Mouse (Mus musculus): ENCODE measurements around the gene Ap1m1.

Ap1m1 gene

DNA sequence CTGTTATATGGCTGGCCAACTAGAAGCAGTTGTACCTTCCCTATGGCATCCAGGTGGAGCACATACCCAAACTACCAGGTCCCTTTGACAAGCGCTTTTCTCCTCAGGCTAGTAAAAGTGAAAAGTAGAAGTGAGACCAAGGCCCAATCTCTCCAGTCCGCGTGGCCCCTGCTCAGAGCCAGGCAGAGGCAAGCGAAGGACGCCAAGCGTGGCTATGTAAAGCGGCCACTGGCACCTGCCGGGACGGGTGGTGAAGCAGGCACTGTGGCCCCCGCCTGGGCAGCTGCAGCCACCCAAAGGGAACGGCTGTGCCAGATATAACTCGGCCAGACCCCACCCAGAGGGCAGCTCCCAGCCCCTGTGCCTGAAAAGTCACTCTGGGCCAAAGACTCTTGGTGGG is 30.8 kb downstream of the Ap1m1 start:
- no peak for TF ChIP-seq GATA4 (IDR thresholded peaks at IDR 0.05; ENCODE audit: insufficient replicate concordance, low read length)

DNA sequence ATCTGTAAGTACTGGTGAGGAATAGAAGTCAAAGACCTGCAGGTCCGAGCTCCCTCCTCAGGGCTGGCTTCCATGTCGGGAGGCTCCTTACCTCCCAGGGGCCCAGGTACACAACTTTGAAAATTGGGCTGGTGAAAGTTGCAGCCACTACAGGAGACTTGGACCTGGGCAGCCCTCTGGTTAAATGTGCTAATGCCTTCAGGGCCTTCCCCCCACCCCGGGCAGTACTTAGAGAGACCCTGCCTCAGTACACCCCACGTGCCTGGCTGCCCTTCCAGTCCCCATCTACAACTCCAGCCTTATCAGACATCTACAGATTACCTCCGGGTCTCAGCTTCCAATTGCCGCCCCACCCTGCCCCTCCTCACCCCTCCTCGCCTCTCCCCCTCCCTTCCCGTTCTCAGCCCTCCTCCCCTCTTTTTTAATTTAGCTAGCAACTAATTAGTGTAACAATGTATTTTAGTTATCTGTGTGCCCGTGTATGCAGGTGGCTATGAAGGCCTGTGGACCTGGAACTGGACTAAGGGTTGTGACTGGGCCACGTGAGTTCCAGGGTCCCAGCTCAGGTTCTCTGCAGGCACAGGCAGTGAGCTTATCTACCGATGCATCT is 31.3 kb downstream of the Ap1m1 start:
- TF ChIP-seq GATA4 (IDR thresholded peaks at IDR 0.05; ENCODE audit: insufficient replicate concordance, low read length), result no peak

DNA sequence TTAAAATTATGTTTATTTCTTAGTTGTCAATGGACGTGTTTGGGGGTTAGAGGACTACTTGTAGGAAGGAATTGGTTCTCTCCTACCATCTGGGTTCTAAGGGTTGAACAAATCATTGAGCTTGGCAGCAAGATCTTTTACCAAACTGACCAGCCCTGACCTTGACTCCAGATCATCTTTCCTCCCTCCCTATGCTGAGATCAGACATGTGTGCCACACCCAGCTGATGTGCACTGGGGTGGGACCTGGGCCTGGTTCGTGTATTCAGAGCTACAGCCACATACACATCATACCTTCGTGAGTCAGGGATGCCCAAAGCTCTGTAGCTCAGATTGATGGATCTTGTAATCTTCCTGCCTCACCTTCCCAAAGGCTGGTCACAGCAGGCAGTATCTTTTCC is 31.9 kb downstream of the Ap1m1 start:
- TF ChIP-seq GATA4 (IDR thresholded peaks at IDR 0.05; ENCODE audit: insufficient replicate concordance, low read length), result no peak

DNA sequence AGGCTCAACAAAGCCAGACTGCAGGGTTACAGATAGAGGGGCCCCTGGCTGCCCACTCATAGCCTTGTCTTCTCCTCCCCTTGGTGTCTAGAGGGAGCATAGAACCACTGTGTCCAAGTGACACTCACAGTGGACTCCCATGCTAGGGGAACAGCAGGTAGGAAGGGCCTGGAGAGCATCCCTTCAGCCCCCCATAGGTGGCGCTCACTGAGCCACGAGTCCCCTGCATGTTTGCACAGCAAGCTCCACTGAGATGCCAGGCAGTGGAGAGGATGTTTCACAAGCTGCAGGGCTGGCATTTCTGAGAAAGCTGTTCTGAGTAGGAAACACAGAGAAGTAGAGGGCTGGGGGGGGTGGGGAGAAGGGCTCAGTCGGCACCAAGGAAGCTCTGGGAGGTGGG is 32.5 kb downstream of the Ap1m1 start:
- TF ChIP-seq GATA4 (IDR thresholded peaks at IDR 0.05; ENCODE audit: insufficient replicate concordance, low read length), result no peak

DNA sequence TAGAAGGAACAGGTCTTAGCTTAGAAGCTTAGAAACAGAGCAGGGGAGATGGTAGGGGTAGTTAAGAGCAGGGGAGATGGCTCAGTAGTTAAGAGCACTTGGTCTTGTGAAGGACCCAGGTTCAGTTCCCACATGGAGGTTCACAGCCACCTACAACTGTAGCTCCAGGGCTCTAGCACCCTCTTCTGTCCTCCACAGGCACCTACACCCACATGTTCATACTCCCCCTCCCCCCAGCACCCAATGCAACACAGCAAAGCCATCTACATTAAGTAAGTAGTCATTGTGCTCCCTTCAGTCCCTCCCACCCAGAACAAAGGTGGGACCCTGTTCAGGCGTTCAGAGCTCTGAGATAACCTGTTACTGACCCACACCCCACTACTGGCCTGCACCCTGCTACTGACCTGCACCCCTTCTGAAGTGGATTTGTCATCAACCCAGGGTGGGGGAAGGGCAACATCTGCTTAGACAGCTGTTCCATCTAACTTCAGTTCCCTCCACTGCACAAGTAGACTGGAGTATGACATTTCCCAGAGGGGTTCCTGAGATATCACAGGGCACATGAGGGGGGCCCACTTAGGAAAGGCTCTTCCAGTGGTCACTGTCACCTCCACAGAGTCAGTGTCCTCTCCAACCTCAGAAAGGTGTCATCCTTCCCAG is 33.4 kb downstream of the Ap1m1 start:
- TF ChIP-seq GATA4 (IDR thresholded peaks at IDR 0.05; ENCODE audit: insufficient replicate concordance, low read length), result no peak

DNA sequence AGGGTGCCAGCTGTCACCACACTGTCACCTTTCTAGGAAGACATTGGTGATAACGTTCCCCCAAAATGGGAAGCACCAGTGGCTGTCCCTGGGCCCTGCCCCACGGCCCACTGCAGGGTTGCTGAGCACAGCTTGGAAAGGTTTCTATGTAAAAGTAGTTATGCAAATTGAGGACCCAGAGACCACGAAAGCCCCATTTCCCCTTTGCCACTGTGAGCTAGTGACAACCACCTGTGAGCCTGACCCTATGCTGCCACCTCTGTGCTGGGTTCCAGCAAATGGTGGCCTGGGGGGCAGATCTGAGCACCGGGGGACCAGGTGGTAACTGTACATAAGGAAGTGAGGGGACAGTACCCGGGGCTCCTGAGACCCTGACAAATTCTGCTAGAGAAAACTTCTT is 34.0 kb downstream of the Ap1m1 start:
- TF ChIP-seq GATA4 (IDR thresholded peaks at IDR 0.05; ENCODE audit: insufficient replicate concordance, low read length), result no peak

DNA sequence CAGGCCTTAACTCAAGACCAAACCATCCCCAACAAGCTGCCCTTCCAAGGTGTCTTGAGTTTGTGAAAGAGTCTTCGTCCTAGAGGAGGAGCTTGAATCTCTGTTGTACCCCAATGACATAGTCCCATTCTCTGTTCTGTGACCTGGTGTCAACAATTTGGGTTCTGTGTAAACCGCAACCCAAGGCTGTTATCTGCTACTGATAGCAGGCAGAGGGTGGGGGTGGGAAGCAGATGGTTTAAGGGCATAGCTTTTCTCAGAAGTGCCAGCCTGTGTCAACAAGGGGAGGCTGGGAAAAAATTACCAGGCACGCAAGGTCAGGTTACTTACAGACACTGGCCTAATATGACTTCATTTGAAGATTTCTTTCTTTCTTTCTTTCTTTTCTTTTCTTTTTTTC is 37.4 kb downstream of the Ap1m1 start:
- TF ChIP-seq GATA4 (IDR thresholded peaks at IDR 0.05; ENCODE audit: insufficient replicate concordance, low read length), result no peak

DNA sequence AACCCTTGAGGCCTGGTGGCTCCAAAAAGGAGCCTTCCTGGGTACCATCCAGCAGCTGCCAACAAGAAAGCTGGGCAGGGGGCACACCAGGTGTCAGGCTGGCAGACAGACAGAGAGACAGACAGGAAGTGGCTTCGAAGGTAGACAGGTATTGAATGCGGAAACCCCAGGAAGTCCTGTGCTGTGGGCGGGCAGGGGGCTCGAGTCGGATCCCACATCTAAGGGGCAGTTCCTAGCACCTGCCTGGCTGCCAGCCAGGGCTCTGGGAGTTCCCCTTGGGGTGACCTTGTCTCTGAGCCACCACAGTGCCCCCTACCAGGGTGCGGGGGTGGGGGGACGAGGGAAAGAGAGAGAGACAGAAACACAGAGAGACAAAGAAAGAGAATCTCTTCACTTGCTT is 39.3 kb downstream of the Ap1m1 start:
- no peak for TF ChIP-seq GATA4 (IDR thresholded peaks at IDR 0.05; ENCODE audit: insufficient replicate concordance, low read length)

DNA sequence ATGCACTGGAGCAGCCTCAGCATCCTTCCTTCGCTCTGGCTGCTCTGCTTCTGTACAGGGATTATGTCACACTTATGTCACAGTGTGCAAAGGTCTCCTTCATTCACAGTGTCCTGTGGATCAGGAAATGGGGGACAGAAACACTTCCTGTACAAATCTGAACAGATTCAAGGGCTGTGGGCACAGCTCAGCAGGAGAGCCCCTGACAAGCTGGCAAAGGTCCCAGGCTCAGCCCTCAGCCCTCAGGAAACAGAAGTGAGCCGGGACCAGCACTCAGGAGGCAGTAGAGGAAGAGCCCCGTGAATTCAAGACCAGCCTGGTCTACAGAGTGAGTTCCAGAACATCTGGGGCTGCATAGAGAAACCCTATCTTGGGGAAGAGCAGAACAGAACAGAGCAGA is 41.8 kb downstream of the Ap1m1 start:
- TF ChIP-seq GATA4 (IDR thresholded peaks at IDR 0.05; ENCODE audit: insufficient replicate concordance, low read length), result no peak

DNA sequence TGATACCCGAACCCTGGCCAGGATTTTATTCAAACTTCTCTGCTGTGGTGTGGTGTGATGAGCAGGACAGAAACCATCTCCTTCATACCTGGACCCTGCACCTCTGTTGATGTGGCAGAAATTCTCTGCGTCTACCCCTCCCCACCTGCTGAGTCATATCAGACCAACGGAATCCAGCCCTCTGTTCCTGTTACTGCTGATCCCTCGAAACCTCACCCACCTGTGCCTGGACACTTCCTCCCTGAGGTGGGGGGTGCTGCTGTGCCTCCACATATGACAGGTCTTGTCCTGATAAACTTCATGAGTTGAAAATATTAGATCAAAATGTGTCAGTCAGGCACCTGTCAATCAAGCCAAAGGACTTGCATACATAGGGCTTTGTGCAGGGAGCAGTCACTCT is 45.5 kb downstream of the Ap1m1 start:
- no peak for TF ChIP-seq GATA4 (IDR thresholded peaks at IDR 0.05; ENCODE audit: insufficient replicate concordance, low read length)

DNA sequence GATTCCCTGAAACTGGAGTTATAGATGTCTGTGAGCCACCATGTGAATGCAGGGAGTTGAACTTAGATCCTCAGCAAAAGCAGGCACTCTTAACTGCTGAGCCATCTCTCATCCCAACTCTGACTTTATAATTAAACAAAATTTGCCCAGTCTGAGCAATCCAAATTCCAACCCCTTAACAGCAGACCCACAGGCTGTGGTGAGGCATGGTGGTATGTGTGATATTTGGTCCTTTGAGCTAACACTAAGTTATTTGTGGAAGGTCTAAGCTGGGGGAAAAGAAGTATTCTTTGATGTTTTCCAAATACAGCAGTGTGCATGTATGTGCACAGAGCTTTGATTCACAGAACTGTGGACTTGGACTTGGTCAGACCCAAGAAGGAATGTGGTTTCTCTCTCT is 49.2 kb downstream of the Ap1m1 start:
- TF ChIP-seq GATA4 (IDR thresholded peaks at IDR 0.05; ENCODE audit: insufficient replicate concordance, low read length), result no peak

DNA sequence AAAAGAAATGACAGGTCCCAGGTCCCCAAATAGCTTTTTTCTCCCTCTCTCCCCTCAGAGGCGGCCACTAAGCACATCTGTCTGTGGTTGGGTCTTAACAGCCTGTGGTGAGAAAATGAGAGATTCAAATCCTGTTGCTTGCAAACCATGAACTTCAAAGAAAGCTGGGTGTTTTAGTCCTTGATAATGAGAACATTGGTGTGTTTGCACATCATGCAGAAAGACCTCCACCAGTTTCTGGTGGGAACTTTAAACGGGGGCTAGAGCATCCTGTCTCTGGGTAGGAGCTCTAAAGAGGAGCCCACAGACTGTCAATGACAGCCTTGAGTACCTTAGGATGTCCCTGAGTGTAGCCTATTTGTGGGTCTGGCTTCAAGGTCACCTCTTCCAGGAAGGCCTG is 51.3 kb downstream of the Ap1m1 start:
- no peak for TF ChIP-seq GATA4 (IDR thresholded peaks at IDR 0.05; ENCODE audit: insufficient replicate concordance, low read length)

DNA sequence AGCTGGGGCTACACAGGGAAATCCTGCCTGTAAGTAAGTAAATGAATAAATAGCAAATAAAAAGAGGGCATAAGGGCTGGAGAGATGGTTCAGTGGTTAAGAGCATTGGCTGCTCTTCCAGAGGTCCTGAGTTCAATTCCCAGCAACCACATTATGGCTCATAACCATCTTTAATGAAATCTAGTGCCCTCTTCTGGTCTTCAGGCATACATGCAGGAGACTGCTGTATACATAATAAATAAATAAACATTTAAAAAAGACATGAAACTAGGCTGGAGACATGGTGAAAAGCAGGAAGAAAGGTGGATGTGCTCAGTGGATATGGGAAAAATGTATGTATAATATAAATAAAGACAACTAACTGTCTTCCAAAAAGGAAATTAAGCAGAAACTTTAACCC is 53.5 kb downstream of the Ap1m1 start:
- no peak for TF ChIP-seq GATA4 (IDR thresholded peaks at IDR 0.05; ENCODE audit: insufficient replicate concordance, low read length)

DNA sequence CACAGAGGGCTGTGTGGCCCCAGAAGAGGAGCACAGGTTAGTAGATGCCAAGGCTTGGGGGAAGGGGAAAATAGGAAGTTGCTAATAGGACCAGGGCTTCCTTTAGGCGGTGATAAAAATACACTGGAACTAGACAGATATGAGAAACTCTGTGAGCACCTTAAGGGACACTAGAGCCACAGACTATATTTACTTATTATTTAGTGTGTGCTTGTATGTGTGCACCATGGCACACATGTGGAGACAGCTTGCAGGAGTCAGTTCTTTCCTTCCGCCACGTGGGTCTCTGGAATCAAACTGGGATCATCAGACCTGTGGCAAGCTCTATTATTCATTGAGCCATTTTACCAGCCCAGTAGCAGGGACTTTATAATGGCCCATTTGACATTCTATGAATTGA is 55.3 kb downstream of the Ap1m1 start:
- TF ChIP-seq GATA4 (IDR thresholded peaks at IDR 0.05; ENCODE audit: insufficient replicate concordance, low read length), result no peak; the same call in 1 of the 2 replicates

DNA sequence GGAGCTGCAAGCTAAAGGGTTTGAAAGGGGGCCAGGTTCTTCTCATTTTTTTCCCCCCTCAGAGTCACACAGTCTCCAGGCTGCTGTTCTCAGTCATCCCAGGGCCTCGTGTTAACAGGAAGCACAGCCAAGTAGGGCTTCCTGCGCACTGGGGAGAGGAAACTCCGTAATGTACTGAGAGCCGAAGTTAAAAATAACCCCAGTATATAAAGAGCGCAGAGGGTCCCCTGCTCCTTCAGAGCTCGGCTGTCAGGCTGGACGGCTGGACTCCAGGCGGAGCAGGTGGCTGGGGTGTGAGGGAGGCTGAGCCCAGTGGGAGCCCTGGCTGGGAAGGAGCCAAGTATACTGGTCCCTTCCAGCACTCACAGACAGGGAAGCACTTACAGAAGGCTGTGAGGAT is 55.9 kb downstream of the Ap1m1 start:
- no peak for TF ChIP-seq GATA4 (IDR thresholded peaks at IDR 0.05; ENCODE audit: insufficient replicate concordance, low read length)

DNA sequence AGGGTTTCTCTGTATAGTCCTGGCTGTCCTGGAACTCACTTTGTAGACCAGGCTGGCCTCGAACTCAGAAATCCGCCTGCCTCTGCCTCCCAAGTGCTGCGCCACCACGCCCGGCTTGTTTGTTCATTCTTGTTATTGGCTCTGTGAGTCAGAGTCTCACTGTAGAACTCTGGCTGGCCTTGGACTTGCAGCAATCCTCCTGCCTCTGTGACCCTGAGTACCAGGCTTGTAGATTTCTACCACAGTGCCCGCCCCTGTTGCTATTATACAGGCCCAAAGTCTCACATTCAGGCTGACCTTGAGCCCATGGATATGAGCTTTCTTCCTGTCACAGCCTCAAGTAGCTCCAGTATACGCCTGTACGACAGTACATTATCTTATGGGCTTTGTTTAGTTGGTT is 56.7 kb downstream of the Ap1m1 start:
- TF ChIP-seq GATA4 (IDR thresholded peaks at IDR 0.05; ENCODE audit: insufficient replicate concordance, low read length), result no peak

DNA sequence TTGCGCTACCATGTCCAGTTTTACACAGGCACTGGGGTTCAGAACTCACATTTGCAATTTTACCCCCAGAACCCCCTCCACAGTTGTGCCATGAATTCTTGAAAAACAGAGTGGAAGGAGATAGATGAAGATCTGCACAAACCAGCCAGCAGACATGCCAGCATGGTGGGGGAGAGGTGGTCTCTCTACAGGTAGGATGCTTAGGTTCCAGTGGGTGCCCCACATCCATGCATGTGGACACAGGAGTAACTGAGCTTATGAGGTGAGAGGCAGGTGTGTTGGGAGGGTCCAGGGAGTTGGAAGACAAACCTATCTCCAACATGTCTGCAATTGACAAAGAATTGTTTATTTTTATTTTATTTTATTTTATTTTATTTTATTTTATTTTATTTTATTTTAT is 59.1 kb downstream of the Ap1m1 start:
- TF ChIP-seq GATA4 (IDR thresholded peaks at IDR 0.05; ENCODE audit: insufficient replicate concordance, low read length), result no peak
